Mouse (Mus musculus) urinary bladder, adult 18-20 months (tissue): ENCODE results near the gene Sike1.
A peak's percentile ranks its signal among the peaks of the same experiment; 100 is the strongest.

Experiments used
- DNase-seq, 2 experiments: peaks; one replicate each; pipeline ENCODE4 v3.0.0; 2022; ENCODE audit warnings: low spot score in 2 of 2, mixed read lengths in 2 of 2

Sike1 gene

DNA sequence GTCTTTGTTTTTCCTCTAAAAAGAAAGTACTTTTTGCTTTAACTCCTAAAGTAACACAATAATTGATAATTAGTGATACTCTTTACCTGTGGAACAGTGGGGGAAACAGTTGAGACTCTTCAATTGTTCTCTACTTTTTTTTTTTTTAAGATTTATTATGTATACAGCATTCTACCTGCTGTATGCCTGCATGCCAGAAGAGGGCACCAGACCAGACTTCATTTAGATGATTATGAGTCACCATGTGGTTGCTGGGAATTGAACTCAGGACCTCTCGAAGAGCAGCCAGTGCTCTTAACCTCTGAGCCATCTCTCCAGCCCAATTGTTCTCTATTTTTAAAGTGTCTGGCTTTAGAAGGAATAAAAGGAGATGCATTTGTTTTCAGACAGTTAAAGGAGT, 30.7 kb downstream of the Sike1 start:
- DNase-seq = no peak

DNA sequence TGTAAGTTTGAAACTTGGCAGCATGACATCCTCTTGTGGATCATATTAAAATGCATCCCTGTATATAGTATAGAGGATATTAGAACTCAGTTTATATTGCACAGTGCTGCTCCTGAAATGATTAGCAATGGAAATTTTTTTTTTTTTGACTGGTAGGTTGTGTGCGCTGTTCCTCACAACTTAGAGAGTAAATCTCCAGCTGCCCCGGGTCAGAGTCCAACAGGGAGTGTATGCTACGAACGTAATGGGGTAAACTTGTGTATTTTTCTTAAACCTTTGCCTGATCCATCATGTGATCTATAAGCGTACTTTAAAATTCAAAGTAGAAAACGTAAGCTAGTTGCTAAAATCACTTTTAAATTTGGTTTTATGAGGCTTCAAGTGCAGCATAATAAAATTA, 44.8 kb downstream of the Sike1 start:
- DNase-seq = no peak

DNA sequence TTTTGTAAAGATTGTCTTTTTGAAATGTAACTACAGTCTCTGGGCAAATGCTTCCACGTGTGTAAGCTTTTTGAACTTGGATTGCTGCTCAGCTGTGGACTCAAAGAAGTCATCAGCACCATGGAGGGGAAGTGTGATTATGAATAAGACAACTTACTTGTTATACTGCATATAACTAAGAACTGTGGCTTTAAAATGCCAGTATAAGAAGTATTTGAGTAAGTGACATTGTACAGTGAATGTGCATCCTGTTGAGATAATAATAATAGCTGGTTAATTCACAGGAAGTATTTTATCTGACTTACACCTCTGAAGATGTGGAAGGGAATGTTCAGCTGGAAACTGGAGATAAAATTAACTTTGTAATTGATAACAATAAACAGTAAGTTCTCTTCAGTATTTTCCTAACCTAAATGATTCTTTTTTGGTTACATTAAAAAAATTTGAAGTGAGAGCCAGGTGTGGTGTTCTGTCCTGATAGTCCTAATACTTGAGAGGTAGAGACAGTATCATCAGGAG, 45.4 kb downstream of the Sike1 start:
- no peak for DNase-seq

GRCm38 (mm10) chr3:103056016-103056595, 60.6 kb downstream of the Sike1 start:
- DNase-seq = no peak

DNA sequence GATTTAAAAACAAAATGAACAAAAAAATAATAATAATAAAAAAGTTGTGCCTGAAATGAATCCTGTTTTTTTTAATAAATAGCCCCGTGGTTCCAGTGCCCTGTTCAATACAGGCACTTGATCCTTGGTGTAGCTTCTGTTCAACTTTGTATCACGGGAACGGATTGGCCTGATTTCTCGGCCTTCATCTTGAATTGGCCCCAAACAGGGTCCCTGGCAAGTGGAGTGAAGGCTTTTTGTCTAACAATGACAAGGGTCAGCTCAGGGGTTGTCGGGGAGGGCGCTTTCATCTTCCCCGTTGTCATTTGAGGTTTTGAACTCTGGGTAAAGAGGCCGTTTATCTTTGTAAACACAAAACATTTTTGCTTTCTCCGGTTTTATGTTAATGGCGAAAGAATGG, 62.2 kb downstream of the Sike1 start:
- DNase-seq = peak in 1 of 2 experiments; percentile 18
